Mouse (Mus musculus): ENCODE measurements at regions not wholly inside any gene's neighbourhood (a gene's known extent, or its start where the extent isn't known, plus 50 kb on each side); places are given as distances from the start of the nearest gene placed in this dataset.

DNA sequence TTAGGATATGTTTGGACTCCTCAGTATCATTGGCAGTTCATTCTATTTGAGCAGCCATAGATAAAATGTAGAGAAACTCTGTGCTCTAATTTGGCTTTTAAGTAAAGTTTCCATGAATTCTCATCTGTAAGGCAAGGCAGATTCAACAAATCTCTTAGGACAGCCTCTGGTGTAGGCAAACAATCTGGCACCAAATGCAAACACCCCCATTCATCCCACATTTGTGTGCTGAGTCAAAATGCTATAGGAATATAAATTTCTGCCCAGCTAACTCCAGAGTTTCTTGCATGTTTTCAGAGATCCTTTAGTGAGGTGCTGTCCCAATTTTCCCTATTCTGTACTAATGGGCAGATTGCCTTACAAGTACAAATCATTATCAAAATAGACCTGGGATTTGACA is 695.7 kb upstream of the Kif18a start:
- no peak for DNase-seq

DNA sequence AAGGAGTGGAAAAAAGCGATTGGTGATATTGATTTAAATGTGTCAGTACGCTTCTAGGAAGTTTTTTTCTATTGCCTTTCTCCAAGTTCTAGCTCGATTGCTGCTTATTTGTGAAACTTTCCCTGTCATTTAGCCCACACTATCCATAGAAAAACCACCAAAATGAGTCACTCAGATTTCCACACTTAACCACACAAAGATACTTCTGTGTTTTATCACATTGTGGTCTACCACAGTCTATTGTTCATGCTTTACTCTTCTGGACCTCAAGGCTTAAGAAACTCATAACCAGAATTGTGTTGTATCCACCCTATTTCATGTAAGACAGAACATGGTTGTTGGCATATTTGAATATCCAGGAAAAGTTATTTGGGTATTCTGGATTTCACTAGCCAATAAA is 687.0 kb upstream of the Kif18a start:
- DNase-seq, result no peak

DNA sequence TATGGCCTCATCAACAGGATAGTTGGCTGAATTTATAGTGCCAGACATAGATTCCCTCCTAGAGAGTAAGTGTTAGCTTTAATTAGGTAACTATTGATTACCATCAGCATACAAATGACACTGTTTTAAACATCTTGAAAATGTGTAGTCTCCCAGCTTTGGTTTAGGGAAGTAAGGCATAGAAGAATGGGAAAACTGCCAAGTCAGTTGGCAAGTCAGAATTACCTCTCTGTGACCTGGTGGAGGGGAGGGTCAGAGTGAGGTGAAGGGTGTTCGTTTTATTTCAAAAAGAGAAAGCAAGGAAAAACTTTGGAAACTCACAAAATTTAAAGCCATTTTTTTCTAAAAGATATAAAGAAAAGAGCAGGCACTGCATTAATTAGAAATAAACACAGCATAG is 680.2 kb upstream of the Kif18a start:
- no peak for DNase-seq

DNA sequence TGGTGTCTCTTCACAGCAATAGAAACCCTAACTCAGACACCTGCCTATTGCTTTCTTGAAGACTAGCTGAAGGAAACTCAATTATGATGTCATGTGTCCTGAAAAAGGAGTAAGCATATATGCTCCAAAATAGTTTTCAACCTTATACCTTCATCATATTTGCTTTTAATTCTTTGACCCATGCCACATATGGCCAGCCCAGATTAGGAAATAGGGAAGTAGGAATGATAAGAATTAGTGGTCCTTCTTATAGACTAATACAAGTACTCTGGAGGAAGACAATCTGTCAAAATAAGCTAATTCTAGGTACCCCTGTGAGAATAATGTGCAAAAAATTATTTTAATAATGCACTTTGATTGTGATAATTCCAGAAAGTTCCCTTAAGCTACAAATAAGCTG is 661.0 kb upstream of the Kif18a start:
- DNase-seq, result no peak

DNA sequence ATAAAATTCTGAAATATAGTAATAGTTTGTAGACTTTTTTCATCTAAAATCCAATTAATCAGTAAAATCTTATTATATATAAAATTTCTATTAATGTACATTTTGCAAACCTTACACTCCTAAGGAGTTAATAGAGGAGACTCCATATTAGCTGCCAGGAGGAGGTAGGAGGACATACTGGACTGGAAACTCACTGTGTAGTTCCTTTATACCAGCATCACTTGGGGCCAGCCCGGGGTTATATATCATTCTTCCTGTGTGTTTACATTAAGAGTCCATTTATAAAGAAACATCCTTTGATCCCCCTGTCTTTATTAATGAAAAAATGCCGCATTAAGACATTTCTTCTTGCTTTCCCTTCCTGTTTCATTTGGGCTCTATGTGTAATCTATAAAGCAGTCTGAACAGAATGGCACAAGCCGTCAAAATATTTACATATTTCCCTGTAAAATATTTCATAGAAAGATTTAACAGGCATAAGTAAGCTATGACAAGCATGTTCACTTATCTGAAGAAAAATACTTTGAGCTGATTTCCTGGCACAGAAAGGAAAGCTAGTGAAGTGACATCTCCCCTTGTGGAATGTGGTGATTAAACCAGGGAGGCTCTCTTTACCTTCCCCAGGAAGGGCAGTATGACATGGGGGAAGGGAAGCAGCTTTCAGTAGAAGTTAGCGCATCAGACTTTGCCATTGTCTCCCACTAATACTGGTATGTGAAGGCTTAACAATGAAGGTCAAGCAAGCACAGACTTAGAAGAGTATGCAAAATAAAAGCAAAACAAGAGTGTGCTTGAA is 658.0 kb upstream of the Kif18a start:
- DNase-seq, result no peak

DNA sequence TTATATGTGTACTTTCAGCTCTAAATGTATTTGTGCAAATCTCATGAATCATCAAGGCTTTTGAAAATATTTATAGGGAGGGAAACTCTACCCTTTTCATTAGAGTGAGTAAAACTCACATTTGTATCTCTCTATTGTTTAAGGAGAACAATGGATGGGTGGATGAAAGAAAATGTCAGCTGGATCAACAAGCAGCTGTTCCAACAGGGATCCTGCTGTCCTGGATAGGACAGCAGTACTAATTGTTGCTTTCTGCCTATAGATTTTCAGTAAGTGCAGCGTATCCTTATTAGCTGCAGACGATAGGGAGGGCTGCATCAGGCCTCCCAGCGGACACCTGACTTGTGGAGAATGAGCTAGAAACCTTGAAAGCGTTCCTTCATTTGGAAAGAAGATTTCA is 644.9 kb upstream of the Kif18a start:
- DNase-seq, result no peak

DNA sequence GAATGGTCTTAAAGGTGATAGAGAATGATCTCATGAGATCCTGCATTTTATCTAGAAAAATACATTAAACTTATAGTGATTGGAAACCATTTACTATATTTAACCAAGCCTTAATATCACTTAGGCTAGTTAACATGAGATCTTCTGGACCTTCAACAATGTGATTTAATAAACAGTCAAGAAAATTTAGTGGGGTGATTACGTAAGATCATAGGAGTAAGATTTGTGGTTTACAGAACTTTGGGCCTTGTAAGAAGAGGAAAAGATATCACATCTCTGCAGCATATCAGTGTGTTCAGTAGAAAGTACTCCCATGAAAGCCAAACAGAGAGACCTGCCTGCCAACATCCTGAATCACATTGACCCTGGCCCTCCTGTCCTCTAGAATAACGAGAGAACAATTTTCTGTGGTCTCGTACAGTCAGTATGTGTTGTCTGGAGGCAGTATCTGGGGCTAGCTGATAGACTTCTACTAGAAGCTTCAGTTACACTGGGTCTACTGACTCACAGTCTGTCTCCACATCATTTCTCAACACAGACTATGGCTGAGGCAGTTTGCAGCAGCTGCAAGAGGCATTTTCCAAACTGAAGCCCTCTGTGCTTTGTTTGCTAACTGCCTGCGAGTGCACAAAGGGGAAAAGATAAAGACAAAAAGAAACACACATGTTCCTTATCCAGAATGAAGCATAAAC is 619.7 kb upstream of the Kif18a start:
- DNase-seq, result no peak

DNA sequence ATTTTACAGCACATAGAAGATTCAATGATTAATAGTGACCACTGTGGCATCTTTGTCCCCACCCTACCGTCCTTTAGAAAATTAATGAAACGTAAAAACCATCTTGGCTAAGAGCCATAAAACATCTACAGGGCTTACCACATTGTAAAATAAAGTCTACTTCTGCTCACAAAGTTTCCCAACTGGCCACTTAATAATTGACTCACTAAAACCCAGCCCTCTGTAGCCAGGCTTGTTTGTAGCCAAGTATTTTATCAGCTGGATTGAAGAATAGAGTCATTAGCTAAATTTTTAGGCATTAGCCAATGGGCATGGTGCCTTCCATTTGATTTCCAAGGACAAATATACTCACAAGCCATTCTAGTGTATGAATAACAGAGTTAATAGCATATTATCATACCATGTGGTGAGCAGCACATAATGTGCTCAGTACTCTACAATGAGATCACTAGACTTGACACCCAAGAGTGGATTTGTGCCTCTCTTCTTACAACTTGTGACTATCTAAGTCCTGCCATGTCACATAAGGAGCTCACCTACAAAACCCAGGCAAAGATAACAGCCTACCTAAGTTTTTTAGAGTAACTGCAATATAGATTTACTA is 602.7 kb upstream of the Kif18a start:
- DNase-seq, result no peak

DNA sequence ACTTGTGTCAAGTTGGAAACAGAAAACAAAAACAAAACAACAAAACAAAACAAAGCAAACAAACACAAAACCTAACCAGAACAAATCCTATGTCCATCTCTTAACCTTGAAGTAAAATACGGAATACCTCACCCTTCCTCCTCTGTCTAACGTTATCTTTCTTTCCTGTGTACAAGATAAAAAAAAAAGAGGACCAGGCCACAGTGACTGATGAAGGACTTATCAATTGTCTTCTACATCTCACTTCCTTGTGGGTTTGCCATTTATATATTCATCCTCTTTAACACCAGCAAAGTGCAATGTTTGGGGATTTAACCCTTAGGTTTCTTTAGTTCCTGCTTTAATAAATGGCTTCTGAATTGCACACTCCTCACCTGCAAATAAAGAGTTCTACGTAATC is 599.0 kb upstream of the Kif18a start:
- no peak for DNase-seq

DNA sequence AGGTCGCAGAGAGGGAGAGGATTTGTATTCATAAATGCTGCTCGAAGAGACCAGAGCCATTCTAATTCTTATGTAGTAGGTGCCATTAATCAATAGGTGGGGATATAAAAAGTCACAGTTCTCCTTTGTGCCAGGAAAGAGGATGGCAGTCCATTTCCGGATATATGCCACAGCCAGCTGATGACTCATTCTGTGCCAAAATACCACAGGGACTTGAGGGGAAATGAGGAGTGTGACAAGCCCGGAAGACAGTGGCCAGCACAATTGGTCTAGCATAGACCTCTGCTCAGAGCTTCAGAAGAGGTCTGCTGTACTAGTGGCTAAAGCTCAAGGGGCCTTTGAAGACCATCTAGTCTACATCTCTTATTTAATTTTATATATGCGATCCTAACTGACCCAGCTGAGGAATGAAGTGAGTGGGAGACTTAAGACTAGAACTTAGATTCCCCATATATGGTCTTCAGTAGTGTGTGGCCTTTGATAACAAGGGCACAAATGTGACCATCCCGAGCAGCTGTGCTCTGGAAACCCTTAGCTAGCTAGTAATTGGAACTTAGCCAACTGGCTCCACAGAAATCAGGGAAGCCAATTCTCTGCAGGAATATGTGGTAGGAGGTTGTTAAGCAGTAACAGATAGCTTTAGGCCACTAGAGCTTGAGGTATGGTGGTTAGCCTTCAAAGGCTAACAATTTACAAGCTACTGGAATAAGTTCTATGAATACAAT is 594.4 kb upstream of the Kif18a start:
- DNase-seq, result no peak

DNA sequence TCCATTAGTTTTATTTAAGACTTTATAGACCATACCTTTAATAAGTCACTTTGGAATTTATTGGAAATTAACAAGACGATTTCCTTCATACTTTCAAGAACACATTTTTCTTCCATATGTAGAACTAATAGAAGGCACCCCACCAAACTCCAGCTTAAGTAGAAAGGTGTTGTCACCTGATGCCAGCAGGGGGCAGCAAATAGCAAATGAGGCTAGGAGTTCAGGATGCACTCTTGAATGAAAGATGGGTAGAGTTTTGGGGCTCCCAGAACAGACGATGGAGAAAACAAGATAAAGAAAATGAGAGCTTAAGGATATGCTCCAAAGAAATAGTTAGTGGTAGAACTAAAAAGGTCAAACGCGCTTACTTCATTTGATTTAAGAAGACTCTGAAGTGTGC is 590.4 kb upstream of the Kif18a start:
- DNase-seq, result peak in 1 of 2 experiments; percentile 14

DNA sequence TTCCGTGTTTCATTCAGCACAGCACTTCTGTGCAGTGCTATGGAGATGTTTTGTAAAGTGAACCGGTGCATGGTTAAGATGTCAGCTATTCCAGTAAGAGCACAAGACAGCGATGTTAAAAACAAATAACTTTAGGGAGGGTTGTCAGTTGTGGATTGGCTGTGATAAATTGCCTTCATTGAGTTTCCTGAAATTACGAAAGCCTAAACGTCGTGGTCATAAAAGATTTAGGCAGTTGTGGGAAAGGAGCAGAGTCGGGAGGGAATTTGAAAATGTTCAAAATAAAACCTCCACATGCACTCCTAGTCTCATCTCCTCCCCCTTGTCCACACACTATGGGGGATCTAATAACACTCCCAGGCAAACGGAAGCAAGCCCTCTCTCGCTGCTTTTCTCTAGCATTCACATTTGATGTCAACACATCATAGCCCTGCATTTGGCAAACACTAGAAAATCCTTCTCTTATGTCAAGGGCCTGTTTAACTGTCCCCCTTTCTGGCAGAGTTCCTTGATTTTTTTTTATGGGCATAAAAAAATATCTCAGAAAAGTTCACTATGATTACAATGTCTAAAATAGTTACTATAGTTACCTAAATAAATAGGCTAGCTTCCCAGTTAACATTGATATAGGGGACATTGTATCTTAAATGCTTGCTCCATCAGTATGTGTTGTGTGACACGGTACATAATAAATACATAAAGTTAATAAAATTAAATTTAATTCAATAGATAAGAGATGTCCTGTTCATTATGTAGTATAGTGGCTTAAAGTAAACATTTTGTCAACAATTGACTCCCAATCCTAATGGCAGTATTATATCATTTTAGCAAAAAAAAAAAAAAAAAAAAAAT is 589.2 kb upstream of the Kif18a start:
- no peak for DNase-seq

DNA sequence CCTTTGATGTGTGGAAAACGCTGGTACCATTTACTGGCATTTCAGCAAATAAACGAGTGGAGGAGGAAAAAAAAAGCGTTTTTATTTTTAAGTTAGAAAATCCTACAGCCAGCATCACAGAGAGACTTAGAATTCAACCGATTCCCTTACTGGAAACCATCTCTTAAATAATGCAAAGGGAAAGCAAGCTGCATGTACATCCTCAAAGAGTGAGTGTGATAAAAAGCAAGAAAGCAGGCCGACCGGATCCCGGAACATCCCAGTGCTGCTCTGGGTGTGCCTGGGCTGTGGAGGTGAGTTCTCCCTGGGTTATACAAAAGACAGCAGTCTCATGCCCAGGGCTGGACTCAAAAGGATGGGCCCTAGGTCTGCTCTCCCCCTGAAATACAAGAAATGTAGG is 579.2 kb upstream of the Kif18a start:
- DNase-seq, result no peak

DNA sequence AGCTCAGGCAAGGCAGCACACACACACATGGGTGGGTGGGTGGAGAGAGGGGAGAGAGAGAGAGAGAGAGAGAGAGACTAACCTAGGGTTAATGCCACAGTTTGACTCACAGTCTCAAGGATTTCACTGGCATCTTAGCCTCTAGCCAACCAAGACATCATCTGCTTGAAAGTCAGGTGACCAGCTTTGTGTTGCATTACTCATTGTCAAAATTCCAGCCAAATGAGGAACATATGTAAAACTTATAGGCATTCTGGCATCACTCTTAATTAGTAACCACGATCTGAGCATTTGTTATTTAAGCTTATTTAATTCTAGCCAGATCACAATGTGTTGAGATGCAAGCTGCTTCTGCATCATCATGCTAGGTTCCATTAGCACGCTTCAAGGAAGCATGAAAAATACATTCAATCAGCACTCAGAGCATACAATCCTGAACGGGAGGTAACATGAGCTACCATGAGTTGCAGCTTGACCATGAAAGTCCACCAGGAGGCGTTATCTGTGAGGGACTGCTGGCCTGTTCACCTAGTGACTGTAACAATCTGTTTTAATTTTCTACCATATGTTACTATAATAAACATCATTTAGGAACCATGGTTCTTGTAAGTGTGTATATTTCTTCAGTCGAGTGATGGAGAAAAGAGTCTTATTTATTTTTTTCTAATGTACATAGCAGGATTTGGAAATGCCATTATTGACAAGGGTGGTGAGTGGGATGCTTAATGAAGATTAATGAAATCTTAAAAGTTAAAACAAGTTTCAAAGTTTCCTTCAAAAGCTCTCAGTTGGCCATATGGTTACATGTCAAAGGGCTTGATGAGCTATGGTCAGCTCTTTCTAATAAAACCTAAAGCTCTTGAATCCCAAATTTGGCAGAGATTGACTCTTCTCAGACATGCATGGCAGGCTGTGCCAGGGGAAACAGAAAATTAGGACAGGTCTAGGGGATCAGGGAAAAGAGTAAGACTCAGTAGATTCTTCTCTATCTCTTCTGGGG is 572.4 kb upstream of the Kif18a start:
- DNase-seq, result no peak

DNA sequence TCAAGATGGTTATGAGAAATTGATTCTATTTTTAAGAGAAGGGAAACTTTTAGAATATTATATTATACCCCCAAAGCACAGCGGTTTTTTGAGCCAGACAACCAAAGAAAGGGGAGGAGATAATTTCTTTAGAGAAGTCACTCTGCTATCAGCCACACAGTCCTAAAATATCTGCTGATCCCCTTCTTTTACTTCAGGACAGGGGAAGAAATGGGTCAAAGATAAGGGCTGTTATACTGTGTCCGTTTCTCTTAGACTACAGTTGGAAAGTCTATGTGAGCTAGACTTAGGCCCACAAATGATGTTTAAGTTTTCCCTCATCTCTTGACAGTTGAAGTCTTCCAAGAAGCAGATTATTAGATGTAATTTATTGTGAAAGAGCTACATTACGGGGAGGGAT is 538.5 kb upstream of the Kif18a start:
- DNase-seq, result no peak

DNA sequence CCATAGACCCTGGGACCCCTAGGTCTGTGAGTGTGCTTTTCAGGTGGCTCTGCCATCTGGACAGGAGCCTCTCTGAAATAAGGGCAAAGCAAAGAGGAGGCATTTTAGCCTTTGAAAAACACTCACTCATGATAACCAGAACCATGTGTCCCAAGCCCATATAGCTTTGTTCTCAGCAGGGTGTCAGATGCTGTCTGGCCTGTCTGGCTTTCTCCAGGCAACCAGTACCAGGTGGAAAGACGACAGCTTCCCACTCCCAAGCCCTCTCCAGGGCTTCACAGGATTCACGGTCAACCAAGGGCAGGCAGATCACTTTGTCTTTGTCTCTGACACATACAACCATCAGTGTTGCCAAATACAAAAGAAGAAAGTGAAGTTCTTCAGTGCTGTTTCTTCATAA is 537.0 kb upstream of the Kif18a start:
- no peak for DNase-seq

DNA sequence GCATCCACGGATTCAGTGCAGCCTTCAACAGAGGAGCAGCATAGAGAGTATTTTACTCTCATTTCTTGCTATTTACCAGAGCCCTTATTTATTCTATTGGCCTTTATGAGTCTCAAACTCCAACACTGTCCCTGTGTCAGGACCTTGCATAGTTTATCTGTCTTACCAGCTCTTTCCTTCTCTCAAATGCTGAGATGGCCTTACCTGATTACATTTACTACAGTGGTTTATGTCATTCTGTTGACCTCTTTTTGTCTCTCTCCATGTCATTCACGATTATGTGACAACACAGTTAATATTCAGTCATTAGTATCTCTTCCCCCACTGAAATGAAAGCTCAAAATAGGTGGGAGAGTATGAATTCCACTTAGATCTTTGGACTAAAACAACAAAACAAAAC is 535.7 kb upstream of the Kif18a start:
- DNase-seq, result no peak

DNA sequence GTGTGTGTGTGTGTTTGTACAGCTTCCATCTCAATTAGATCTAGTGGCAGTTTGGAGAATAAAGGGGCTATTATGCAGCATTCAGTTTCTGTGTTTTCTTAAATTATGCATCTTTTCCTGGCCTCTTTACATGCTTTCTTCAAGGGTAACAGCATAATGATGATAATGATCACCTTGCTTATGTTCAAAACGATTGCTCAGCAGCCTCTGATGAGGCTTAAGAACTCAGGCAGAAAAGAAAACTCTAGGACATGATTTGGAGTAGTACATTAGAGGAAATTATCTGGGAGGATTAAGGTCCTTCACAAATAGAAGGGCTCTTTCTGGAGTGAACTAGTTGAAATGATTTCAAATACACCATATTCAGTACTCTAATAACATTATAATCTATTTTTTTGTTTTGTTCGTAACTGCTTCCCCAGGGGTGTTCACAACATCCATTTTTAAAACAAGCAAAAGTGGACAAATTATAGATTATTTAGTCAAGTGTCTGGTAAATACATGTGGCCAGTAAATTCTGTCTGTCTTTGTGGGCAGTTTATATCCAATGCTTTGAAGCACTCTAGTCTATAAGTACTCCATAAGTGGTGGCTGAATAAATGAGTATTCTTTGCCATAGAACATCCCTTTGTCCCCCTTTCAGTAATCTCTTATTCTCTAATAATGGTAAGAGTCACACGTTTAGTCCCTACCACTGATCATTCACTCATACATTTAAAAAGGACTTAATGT is 526.9 kb upstream of the Kif18a start:
- no peak for DNase-seq

DNA sequence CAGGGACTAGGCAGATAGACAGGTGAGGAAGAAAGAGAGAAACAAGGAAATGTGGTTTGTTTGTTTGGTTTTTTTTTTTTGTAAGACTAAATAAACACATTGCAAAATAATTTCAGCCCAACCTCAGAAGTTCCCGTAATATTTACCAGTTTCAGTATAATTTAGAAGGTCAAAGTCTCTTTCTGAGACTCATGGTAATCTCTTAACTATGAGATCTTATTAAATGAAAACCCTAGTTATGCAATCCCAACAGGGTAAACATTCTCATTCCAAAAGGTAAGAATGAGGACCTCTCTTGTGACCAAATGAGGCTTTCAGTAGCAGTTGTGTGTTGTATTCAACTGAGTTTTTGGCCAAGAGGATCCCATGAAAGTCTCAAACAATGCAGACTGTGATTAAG is 524.7 kb upstream of the Kif18a start:
- no peak for DNase-seq

DNA sequence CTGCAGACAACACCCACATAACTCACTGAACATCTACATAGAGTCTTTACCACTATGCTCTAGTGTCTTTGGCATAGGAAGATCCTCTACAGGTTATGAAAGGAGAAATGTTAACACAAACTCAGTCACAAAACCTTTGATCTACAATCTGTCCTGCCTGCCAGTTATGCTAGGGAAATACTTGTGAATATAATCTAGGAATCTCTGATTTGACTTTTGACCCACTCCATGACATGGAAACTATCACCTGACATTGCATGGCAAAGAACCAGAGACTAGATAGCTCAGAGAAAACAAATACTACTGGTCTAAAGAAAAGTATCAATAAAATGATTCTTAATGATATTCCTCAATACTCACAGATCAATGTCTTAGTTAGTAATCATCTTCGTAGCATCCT is 524.3 kb upstream of the Kif18a start:
- no peak for DNase-seq

DNA sequence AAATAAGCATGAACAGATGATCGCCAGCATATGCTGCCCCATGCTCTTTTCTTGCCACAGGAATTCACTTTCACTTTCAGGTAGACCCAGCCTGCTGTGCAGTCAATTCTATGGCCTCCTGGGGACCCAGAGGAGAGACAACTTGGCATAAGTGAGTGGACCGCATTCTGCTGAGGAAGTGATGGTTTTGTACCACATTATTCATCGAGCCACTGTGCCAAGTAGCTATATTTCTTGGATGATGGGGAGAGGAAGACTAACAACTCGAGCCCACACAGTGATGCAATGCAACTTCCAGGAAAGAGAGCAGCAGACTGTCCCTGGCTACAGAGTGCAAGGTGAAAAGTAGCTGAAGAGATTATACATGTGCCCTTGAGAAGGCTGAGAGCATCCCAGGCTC is 515.8 kb upstream of the Kif18a start:
- no peak for DNase-seq

All from spleen, adult 18-20 months (tissue).